Mouse (Mus musculus): ENCODE measurements at regions not wholly inside any gene's neighbourhood (a gene's known extent, or its start where the extent isn't known, plus 50 kb on each side); places are given as distances from the start of the nearest gene placed in this dataset.

GRCm38 (mm10) chr7:128834894-128835293, 90.2 kb downstream of the Sec23ip start:
- Histone ChIP-seq H3K4me3 (no peak overlapping the region), H3K4me2 (no peak overlapping the region), H3K27ac (no peak overlapping the region), H3K9ac (no peak overlapping the region), H3K27me3 (no peaks in the 10 kb centered on the region), H3K9me3 (no peaks in the 10 kb centered on the region), H3K4me1 (no peaks in the 10 kb centered on the region), H3K36me3 (no peaks in the 10 kb centered on the region)
- no peak for ATAC-seq (ENCODE audit: borderline replicate concordance, extremely low read depth, low FRiP score, low TSS enrichment)
- 42% methylated on average over 7 of the region's 7 CpGs for WGBS

GRCm38 (mm10) chr7:128836435-128836834, 91.7 kb downstream of the Sec23ip start:
- Histone ChIP-seq H3K9ac (no peak overlapping the region), H3K4me3 (no peak overlapping the region), H3K4me2 (no peak overlapping the region), H3K27me3 (no peaks in the 10 kb centered on the region), H3K27ac (no peak overlapping the region), H3K9me3 (no peaks in the 10 kb centered on the region), H3K4me1 (no peaks in the 10 kb centered on the region), H3K36me3 (no peaks in the 10 kb centered on the region)
- 65% methylated on average over 6 of the region's 6 CpGs for whole genome bisulfite sequencing
- ATAC-seq (ENCODE audit: borderline replicate concordance, extremely low read depth, low FRiP score, low TSS enrichment), result no peak

GRCm38 (mm10) chr7:128842561-128842960, 97.8 kb downstream of the Sec23ip start:
- no peak for ATAC-seq (ENCODE audit: borderline replicate concordance, extremely low read depth, low FRiP score, low TSS enrichment)

GRCm38 (mm10) chr7:128843576-128843975, 98.8 kb downstream of the Sec23ip start:
- Histone ChIP-seq H3K27me3 (no peaks in the 10 kb centered on the region), H3K36me3 (no peaks in the 10 kb centered on the region), H3K4me1 (no peaks in the 10 kb centered on the region), H3K4me3 (no peak overlapping the region), H3K4me2 (no peak overlapping the region), H3K9me3 (no peaks in the 10 kb centered on the region), H3K9ac (no peak overlapping the region), H3K27ac (no peak overlapping the region)
- WGBS, result 78% methylated on average over 9 of the region's 9 CpGs
- ATAC-seq (ENCODE audit: borderline replicate concordance, extremely low read depth, low FRiP score, low TSS enrichment), result no peak

More at GRCm38 (mm10) chr7:128842561-128842960, 97.8 kb downstream of the Sec23ip start:
- H3K9ac ChIP-seq, result no peak overlapping the region
- H3K4me1 ChIP-seq, result no peaks in the 10 kb centered on the region
- no peak overlapping the region for H3K4me3 ChIP-seq
- no peak overlapping the region for H3K27ac ChIP-seq
- no peaks in the 10 kb centered on the region for H3K27me3 ChIP-seq
- H3K9me3 ChIP-seq, result no peaks in the 10 kb centered on the region
- 87% methylated on average over 10 of the region's 10 CpGs for WGBS
- no peak overlapping the region for H3K4me2 ChIP-seq
- no peaks in the 10 kb centered on the region for H3K36me3 ChIP-seq

- no peak for ATAC-seq (ENCODE audit: borderline replicate concordance, extremely low read depth, low FRiP score, low TSS enrichment)
Measured at GRCm38 (mm10) chr7:128849261-128849660, 104.5 kb downstream of the Sec23ip start.

GRCm38 (mm10) chr7:128854193-128854592, 109.5 kb downstream of the Sec23ip start:
- Histone ChIP-seq H3K36me3 (no peaks in the 10 kb centered on the region), H3K9me3 (no peaks in the 10 kb centered on the region), H3K4me2 (no peak overlapping the region), H3K27me3 (no peaks in the 10 kb centered on the region), H3K9ac (no peak overlapping the region), H3K4me1 (no peaks in the 10 kb centered on the region), H3K4me3 (no peak overlapping the region), H3K27ac (no peak overlapping the region)
- no peak for ATAC-seq (ENCODE audit: borderline replicate concordance, extremely low read depth, low FRiP score, low TSS enrichment)
- WGBS, result 43% methylated on average over 4 of the region's 4 CpGs

More at GRCm38 (mm10) chr7:128849261-128849660, 104.5 kb downstream of the Sec23ip start:
- no peaks in the 10 kb centered on the region for H3K9me3 ChIP-seq
- H3K36me3 ChIP-seq, result no peaks in the 10 kb centered on the region
- H3K4me2 ChIP-seq, result no peak overlapping the region
- no peaks in the 10 kb centered on the region for H3K4me1 ChIP-seq
- H3K9ac ChIP-seq, result no peak overlapping the region
- no peak overlapping the region for H3K27ac ChIP-seq
- H3K4me3 ChIP-seq, result no peak overlapping the region
- 45% methylated on average over 3 of the region's 3 CpGs for WGBS
- no peaks in the 10 kb centered on the region for H3K27me3 ChIP-seq

- Histone ChIP-seq H3K4me2 (no peak overlapping the region), H3K4me1 (no peaks in the 10 kb centered on the region), H3K9ac (no peak overlapping the region), H3K4me3 (no peak overlapping the region), H3K36me3 (no peaks in the 10 kb centered on the region), H3K27ac (no peak overlapping the region), H3K9me3 (no peaks in the 10 kb centered on the region), H3K27me3 (no peaks in the 10 kb centered on the region)
- 37% methylated on average over 18 of the region's 18 CpGs for WGBS
- no peak for ATAC-seq (ENCODE audit: borderline replicate concordance, extremely low read depth, low FRiP score, low TSS enrichment)
Measured at GRCm38 (mm10) chr7:128854690-128855343, 110.1 kb downstream of the Sec23ip start.

- no peak overlapping the region for H3K4me3 ChIP-seq
- WGBS, result 0% methylated on average over 3 of the region's 3 CpGs
- ATAC-seq (ENCODE audit: borderline replicate concordance, extremely low read depth, low FRiP score, low TSS enrichment), result no peak
- no peaks in the 10 kb centered on the region for H3K27me3 ChIP-seq
- H3K9me3 ChIP-seq, result no peaks in the 10 kb centered on the region
- H3K4me2 ChIP-seq, result no peak overlapping the region
- H3K27ac ChIP-seq, result no peak overlapping the region
- H3K4me1 ChIP-seq, result no peaks in the 10 kb centered on the region
- no peaks in the 10 kb centered on the region for H3K36me3 ChIP-seq
- H3K9ac ChIP-seq, result no peak overlapping the region
Measured at GRCm38 (mm10) chr7:128860141-128860540, 115.4 kb downstream of the Sec23ip start.

- 64% methylated on average over 4 of the region's 4 CpGs for WGBS
- H3K4me3 ChIP-seq, result no peak overlapping the region
- no peaks in the 10 kb centered on the region for H3K27me3 ChIP-seq
- H3K27ac ChIP-seq, result no peak overlapping the region
- H3K36me3 ChIP-seq, result no peaks in the 10 kb centered on the region
- H3K4me1 ChIP-seq, result no peaks in the 10 kb centered on the region
- no peak for ATAC-seq (ENCODE audit: borderline replicate concordance, extremely low read depth, low FRiP score, low TSS enrichment)
- H3K9me3 ChIP-seq, result no peaks in the 10 kb centered on the region
- no peak overlapping the region for H3K9ac ChIP-seq
- no peak overlapping the region for H3K4me2 ChIP-seq
Measured at GRCm38 (mm10) chr7:128860709-128861108, 116.0 kb downstream of the Sec23ip start.

GRCm38 (mm10) chr7:128861376-128861775, 116.6 kb downstream of the Sec23ip start:
- H3K36me3 ChIP-seq, result no peaks in the 10 kb centered on the region
- no peaks in the 10 kb centered on the region for H3K4me1 ChIP-seq
- ATAC-seq (ENCODE audit: borderline replicate concordance, extremely low read depth, low FRiP score, low TSS enrichment), result no peak
- no peak overlapping the region for H3K27ac ChIP-seq
- H3K9me3 ChIP-seq, result no peaks in the 10 kb centered on the region
- H3K27me3 ChIP-seq, result no peaks in the 10 kb centered on the region
- H3K4me3 ChIP-seq, result no peak overlapping the region
- 81% methylated on average over 8 of the region's 8 CpGs for WGBS
- H3K4me2 ChIP-seq, result no peak overlapping the region
- H3K9ac ChIP-seq, result no peak overlapping the region

- H3K9ac ChIP-seq, result no peak overlapping the region
- no peak overlapping the region for H3K4me3 ChIP-seq
- no peaks in the 10 kb centered on the region for H3K27me3 ChIP-seq
- no peak overlapping the region for H3K27ac ChIP-seq
- H3K4me1 ChIP-seq, result no peaks in the 10 kb centered on the region
- no peak overlapping the region for H3K4me2 ChIP-seq
- no peaks in the 10 kb centered on the region for H3K36me3 ChIP-seq
- H3K9me3 ChIP-seq, result no peaks in the 10 kb centered on the region
- ATAC-seq (ENCODE audit: borderline replicate concordance, extremely low read depth, low FRiP score, low TSS enrichment), result no peak
- WGBS, result 70% methylated on average over 2 of the region's 2 CpGs
Measured at GRCm38 (mm10) chr7:128868799-128869198, 124.1 kb downstream of the Sec23ip start.

- H3K9me3 ChIP-seq, result no peaks in the 10 kb centered on the region
- H3K36me3 ChIP-seq, result no peaks in the 10 kb centered on the region
- WGBS, result 65% methylated on average over 3 of the region's 3 CpGs
- H3K4me1 ChIP-seq, result no peaks in the 10 kb centered on the region
- no peak overlapping the region for H3K4me2 ChIP-seq
- H3K27ac ChIP-seq, result no peak overlapping the region
- H3K27me3 ChIP-seq, result no peaks in the 10 kb centered on the region
- no peak for ATAC-seq (ENCODE audit: borderline replicate concordance, extremely low read depth, low FRiP score, low TSS enrichment)
- H3K9ac ChIP-seq, result no peak overlapping the region
- no peak overlapping the region for H3K4me3 ChIP-seq
Measured at GRCm38 (mm10) chr7:128884015-128884414, 139.3 kb downstream of the Sec23ip start.

GRCm38 (mm10) chr7:128885551-128885950, 140.8 kb downstream of the Sec23ip start:
- H3K4me1 ChIP-seq, result no peaks in the 10 kb centered on the region
- H3K36me3 ChIP-seq, result no peaks in the 10 kb centered on the region
- no peak overlapping the region for H3K4me3 ChIP-seq
- H3K9me3 ChIP-seq, result no peaks in the 10 kb centered on the region
- no peaks in the 10 kb centered on the region for H3K27me3 ChIP-seq
- no peak overlapping the region for H3K9ac ChIP-seq
- ATAC-seq (ENCODE audit: borderline replicate concordance, extremely low read depth, low FRiP score, low TSS enrichment), result no peak
- 82% methylated on average over 4 of the region's 4 CpGs for WGBS
- H3K27ac ChIP-seq, result no peak overlapping the region
- H3K4me2 ChIP-seq, result no peak overlapping the region

Data from lung, embryonic 15.5 days (tissue).